Mouse (Mus musculus): ENCODE measurements at regions not wholly inside any gene's neighbourhood (a gene's known extent, or its start where the extent isn't known, plus 50 kb on each side); places are given as distances from the start of the nearest gene placed in this dataset.

DNA sequence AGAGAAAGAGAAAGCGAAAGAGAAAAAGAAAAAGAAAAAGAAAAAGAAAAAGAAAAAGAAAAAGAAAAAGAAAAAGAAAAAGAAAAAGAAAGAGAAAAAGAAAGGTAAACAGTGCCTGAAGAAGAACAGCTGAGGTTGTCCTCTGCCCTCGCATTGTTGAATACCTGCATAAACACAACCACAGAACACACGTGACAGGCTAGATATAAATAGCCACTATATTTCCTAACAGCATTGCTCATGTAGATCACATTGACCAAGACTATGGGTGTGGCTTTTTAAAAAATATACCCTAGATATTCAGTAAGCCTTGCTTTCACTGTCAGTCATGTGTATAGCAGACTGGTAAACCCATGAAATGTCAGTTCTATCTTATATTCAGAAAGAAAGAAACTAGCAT, 211.5 kb downstream of the Basp1 start:
- TF ChIP-seq ELF1 (IDR thresholded peaks at IDR 0.05; ENCODE audit: low read depth, low read length): no peak
- no peak for TF ChIP-seq CTCF (conservative IDR thresholded peaks at IDR 0.05 in 1 of 2, IDR thresholded peaks at IDR 0.05 in 1 of 2; ENCODE audit: low read depth in 2 of 2, low read length in 2 of 2)
- no peak for TF ChIP-seq POLR2A (IDR thresholded peaks at IDR 0.05; ENCODE audit: low read depth, low read length)
- TF ChIP-seq HCFC1 (IDR thresholded peaks at IDR 0.05; ENCODE audit: low read depth, low read length): no peak
- TF ChIP-seq EP300 (IDR thresholded peaks at IDR 0.05; ENCODE audit: low read length): no peak

Data from CH12.LX (cell line).